In the genomic region with DNA sequence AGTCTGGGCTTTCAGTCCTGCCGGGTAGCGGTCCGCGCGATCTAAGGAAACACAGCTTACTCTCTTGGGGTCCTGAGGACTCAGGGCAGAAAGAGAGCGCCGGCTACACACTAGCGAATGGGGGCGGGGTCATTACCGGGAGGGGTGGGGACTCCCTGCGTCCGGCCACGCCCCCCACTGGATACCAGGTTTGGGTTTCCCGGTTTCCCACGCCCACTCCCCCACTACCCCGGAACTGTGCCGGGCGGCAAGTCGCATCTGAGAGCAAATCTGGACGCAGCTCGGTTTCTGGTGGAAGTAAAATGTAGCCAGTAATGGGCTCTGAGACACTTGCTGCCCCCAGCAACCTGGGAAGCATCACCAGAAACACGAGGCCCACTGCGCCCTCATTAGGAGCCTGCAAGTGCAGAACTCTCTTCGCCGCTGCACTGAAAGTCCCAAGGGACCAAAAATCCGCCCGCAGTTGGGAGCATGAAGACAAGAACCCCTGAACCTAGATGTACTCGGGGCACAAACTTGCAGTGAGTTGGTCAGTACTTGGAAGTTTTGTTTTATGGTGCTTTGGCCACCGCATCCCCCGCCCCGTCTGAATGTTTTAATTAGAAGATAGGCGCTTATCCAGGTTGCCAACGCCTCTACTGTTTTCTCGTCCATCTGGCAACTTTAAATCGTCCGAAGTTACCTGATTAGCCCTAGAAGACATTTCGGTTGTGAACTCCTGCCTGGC, we compare ENCODE assay signal across 8 mouse cellular contexts. TPM values are rescaled to one million over a fixed set of nuclear protein-coding genes. Genes with fewer than 3 reads are reported as not detected.
DNase-seq lines count a peak whose midpoint lies in the region; ATAC-seq lines count a peak whose summit lies in the region.

A gene (minus strand): TSS at position 85 of the 727 bp plus-strand sequence.

- intact Hi-C loops in left cerebral cortex, postnatal 4 days (cut with DNase I): no loop called here

- DNase-seq in R1 (ENCODE audit: low read depth, low spot score) (peak; percentile 92), adipocyte (ENCODE audit: low spot score) (no peak)
- peak; percentile 49 to 61 for DNase-seq in gastrocnemius, postnatal 4 days (ENCODE audit: low spot score in 2 of 2)
- DNase-seq in induced T-regulatory cell, adult 2 months (ENCODE audit: low read depth): peak; percentile 58
- peak; percentile 71 for DNase-seq in left cerebral cortex, postnatal 4 days
- DNase-seq in skeletal muscle tissue, adult 2 months (ENCODE audit: low read depth, low spot score): peak; percentile 37

- peak; percentile 50 for ATAC-seq in common myeloid progenitor, adult 5-6 weeks (replicated peaks; ENCODE audit: low read depth, poor library complexity, severe bottlenecking)
- ATAC-seq in megakaryocyte progenitor cell, adult 5-6 weeks (replicated peaks; ENCODE audit: poor library complexity): peak; percentile 45

RNA-seq across cellular contexts. Expression of the gene that starts here (rescaled TPM):
- 0.39 and 0.46 TPM in 2 replicates for total RNA-seq in common myeloid progenitor, adult 5-6 weeks (2017)
- total RNA-seq in gastrocnemius, postnatal 4 days (2021): 10 to 100 TPM; 47.8 to 51.3 TPM
- 10 to 100 TPM; 27.7 to 28.4 TPM for total RNA-seq in left cerebral cortex, postnatal 4 days (2021)
- 0.02 and 0.10 TPM in 2 replicates for total RNA-seq in megakaryocyte progenitor cell, adult 5-6 weeks (2015)
- not detected in 2 replicates for total RNA-seq in megakaryocyte progenitor cell, adult 5-6 weeks (2017)

Comparison
In these comparisons a context has a peak if more than half of its experiments do, and no peak if none do; other contexts are left out.
1. RNA of the gene that starts here (total RNA-seq): 47.8 to 51.3 TPM in gastrocnemius, postnatal 4 days and 27.7 to 28.4 TPM in left cerebral cortex, postnatal 4 days; 0.39 to 0.46 TPM in common myeloid progenitor, adult 5-6 weeks and 0.02 to 0.10 TPM in megakaryocyte progenitor cell, adult 5-6 weeks; every median in the first group is over 10 times any median in the second.
2. Peak in ATAC-seq in common myeloid progenitor, adult 5-6 weeks; RNA of the gene not detected or under 1 TPM.
3. Peak in ATAC-seq in megakaryocyte progenitor cell, adult 5-6 weeks; RNA of the gene not detected or under 1 TPM.